ENCODE assay signal across 11 mouse cellular contexts in genomic region chr10:93721625-93722337, GRCm38 (mm10).
"Had no signal": no experiment of that assay in that cellular context is flagged by ENCODE, and none has a peak within 500 bp of the region (broad histone marks: within the 10 kb centered on the region; RNA-seq: fewer than 3 reads in every experiment).

No protein-coding gene starts in this region.

- H3K27me3 ChIP-seq: limb, embryonic 15.5 days; midbrain, embryonic 15.5 days had no signal

- H3K9ac ChIP-seq: limb, embryonic 15.5 days; lung, embryonic 14.5 days; midbrain, embryonic 15.5 days had no signal

- H3K9me3 ChIP-seq: limb, embryonic 15.5 days; midbrain, embryonic 15.5 days had no signal

- H3K27ac ChIP-seq: limb, embryonic 15.5 days; midbrain, embryonic 15.5 days had no signal

- H3K4me3 ChIP-seq: limb, embryonic 15.5 days; midbrain, embryonic 15.5 days had no signal

- H3K36me3 ChIP-seq: limb, embryonic 15.5 days; midbrain, embryonic 15.5 days had no signal

- H3K4me2 ChIP-seq: limb, embryonic 15.5 days; lung, embryonic 14.5 days; midbrain, embryonic 11.5 days; midbrain, embryonic 15.5 days had no signal

- DNase-seq: kidney, adult 8-10 months; kidney, postnatal 25 days; layer of hippocampus, postnatal 36 days; lung, embryonic 14.5 days; lung, postnatal 36 days; right cerebral cortex, postnatal 14 days; thymus, postnatal 4 days had no signal

- ATAC-seq: intestine, postnatal 0 days; midbrain, embryonic 15.5 days had no signal
